Mouse (Mus musculus) naive thymus-derived CD4-positive, alpha-beta T cell, adult 2 months (primary cell): Measurements from ENCODE around the gene Cby3.
A peak's percentile ranks its signal among the peaks of the same experiment; 100 is the strongest.
"Not testable (repeated sequence)": the region's sequence is repeated elsewhere in the genome, so short reads cannot be mapped to it uniquely, and the experiment has no call there.

Experiments used
- DNase-seq: peaks from one replicate; pipeline ENCODE4 v3.0.0-alpha.2; 2011; ENCODE audit warnings: low read depth

Gene Cby3

GRCm38 (mm10) chr11:50354162-50354561 is at the start of gene Cby3:
Gene Cby3, plus strand, starts transcription at chr11:50354462.
- DNase-seq: no peak

- DNase-seq: no peak
Observed at GRCm38 (mm10) chr11:50312803-50313202, 41.5 kb upstream of the Cby3 start.

- DNase-seq: not testable (repeated sequence)
Observed at GRCm38 (mm10) chr11:50319343-50319742, 34.9 kb upstream of the Cby3 start.

GRCm38 (mm10) chr11:50321239-50321638 is 33.0 kb upstream of the Cby3 start:
- DNase-seq: no peak

GRCm38 (mm10) chr11:50322345-50322744 is 31.9 kb upstream of the Cby3 start:
- DNase-seq: no peak

GRCm38 (mm10) chr11:50323843-50324242 is 30.4 kb upstream of the Cby3 start:
- DNase-seq: peak; percentile 16

- DNase-seq: peak; percentile 52
Observed at GRCm38 (mm10) chr11:50324751-50325471, 29.4 kb upstream of the Cby3 start.

- peak; percentile 99 for DNase-seq
Observed at GRCm38 (mm10) chr11:50325496-50326301, 28.6 kb upstream of the Cby3 start, which contains the start of gene Canx. Gene Canx, minus strand, starts transcription at chr11:50325673.

GRCm38 (mm10) chr11:50326302-50326966 is 27.8 kb upstream of the Cby3 start:
- no peak for DNase-seq

- DNase-seq: no peak
Observed at GRCm38 (mm10) chr11:50328075-50328625, 26.1 kb upstream of the Cby3 start.

GRCm38 (mm10) chr11:50329378-50329777 is 24.9 kb upstream of the Cby3 start:
- DNase-seq: no peak

- no peak for DNase-seq
Observed at GRCm38 (mm10) chr11:50333181-50333580, 21.1 kb upstream of the Cby3 start.

GRCm38 (mm10) chr11:50336126-50336525 is 18.1 kb upstream of the Cby3 start:
- no peak for DNase-seq

GRCm38 (mm10) chr11:50336891-50337290 is 17.4 kb upstream of the Cby3 start:
- DNase-seq: no peak

- DNase-seq: no peak
Observed at GRCm38 (mm10) chr11:50345486-50345885, 8.8 kb upstream of the Cby3 start.

GRCm38 (mm10) chr11:50346256-50347032 is 7.8 kb upstream of the Cby3 start:
- DNase-seq: no peak

GRCm38 (mm10) chr11:50352177-50352576 is 2.1 kb upstream of the Cby3 start:
- no peak for DNase-seq

GRCm38 (mm10) chr11:50354851-50355250 is 589 bp downstream of the Cby3 start:
- DNase-seq: no peak

GRCm38 (mm10) chr11:50355395-50355794 is 1.1 kb downstream of the Cby3 start:
- DNase-seq: no peak

GRCm38 (mm10) chr11:50358950-50359861 is 4.9 kb downstream of the Cby3 start:
- peak; percentile 26 for DNase-seq
